Mouse (Mus musculus): ENCODE results near the gene Ube4b.

DNA sequence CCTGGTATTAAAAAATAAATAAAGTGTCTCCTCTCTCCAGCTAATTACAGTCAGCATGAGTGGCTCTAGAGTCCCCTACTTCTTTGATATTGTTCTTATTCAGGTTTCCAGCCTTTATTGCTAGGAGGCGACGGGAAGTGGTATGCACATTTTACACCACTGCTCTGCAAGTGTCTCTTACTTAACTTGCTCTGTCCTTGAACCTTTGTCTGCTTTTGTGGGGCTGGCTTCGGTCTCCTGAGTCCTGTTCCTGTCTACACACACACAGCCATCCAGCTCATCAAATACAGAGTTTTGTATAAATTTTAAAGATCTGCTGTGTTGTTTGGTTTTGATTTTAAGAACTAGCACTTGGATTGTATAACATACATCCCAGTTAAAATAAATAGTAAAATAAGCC, 124.4 kb downstream of the Ube4b start:
- TF ChIP-seq EP300 (IDR thresholded peaks at IDR 0.05): no peak
- TF ChIP-seq CTCF (IDR thresholded peaks at IDR 0.05): no peak
